Mouse (Mus musculus) left cerebral cortex, adult 8-10 months (tissue): ENCODE data around the gene Rap1gap2. TPM values are rescaled to one million over a fixed set of nuclear protein-coding genes. Genes with fewer than 3 reads are reported as not detected.

Source experiments
- DNase-seq, 2 experiments: peaks; one replicate each; pipeline ENCODE4 v3.0.0; 2022; ENCODE audit warnings: low spot score in 2 of 2
- total RNA-seq, 4 experiments: library from RNA; stranded (reverse); gene quantifications; 2 replicates each; pipeline ENCODE4 v1.2.4; 2022

The Rap1gap2 gene
- total RNA-seq, 4 experiments from 2014 or later = 154 to 168 (median 162) TPM

DNA sequence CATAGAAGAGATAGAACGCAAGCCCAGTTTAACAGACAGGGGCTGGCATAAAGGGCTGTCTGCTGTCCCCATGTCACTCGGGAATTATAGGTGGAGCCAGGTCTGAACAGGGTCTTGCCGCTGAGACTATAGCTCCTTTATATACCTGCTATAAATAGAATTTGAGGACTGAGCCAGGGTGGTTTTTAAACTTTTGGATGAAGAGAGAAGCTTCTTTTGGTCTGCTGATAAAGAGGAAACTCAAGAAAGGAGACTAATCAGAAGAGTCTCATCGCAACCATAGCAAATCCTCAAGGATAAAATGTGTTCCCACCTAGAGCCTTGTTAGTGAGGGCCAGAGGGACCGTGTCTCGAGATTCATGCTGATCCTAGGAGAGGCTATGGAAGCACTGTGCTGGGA, 272.8 kb downstream of the Rap1gap2 start, which contains the start of gene Olfr410:
Gene Olfr410 (minus strand): TSS at position 101 of the 400 bp plus-strand sequence.
- DNase-seq = no peak

Other genes with a start within 250 kb of the Rap1gap2 start
- gene Olfr412, start 248.8 kb downstream of the Rap1gap2 start, total RNA-seq = not detected
- gene Ccdc92b, start 8.7 kb upstream of the Rap1gap2 start, total RNA-seq = 10 to 100 TPM; 30.5 to 36.7 (median 32.7) TPM
- gene Cluh, start 38.6 kb upstream of the Rap1gap2 start, total RNA-seq = 10 to 100 TPM; 63.0 to 77.5 (median 73.7) TPM
- 100 to 1,000 TPM; 355 to 437 (median 395) TPM for gene Pafah1b1, start 113.8 kb upstream of the Rap1gap2 start, total RNA-seq
- gene Mettl16, start 159.9 kb upstream of the Rap1gap2 start, total RNA-seq = 10 to 100 TPM; 19.4 to 25.3 (median 24.4) TPM
- 10 to 100 TPM; 31.4 to 36.4 (median 33.8) TPM for gene Mnt, start 220.0 kb upstream of the Rap1gap2 start, total RNA-seq